Mouse (Mus musculus): ENCODE data around the gene Ccdc171.
A peak's percentile ranks its signal among the peaks of the same experiment; 100 is the strongest.
"Not testable (repeated sequence)": the region's sequence is repeated elsewhere in the genome, so short reads cannot be mapped to it uniquely, and the experiment has no call there.

The Ccdc171 gene

DNA sequence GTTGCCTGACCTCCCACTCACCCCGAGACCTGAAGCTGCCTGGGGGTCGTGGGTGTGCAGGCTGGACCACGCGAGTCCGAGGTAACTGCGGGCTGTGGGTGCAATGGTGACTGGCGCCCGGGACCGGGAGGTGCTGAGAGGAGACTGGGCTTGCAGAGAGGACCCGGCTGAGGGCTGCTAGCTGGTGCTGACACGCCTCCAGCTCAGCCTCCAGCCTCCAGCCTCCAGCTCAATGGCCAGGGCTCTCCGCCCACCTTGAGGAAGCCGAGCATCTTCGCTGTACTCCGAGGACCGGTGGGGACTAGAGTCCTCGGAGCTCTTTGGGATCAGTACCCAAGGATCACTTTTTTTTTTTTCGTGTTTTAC lies 328 bp downstream of the Ccdc171 start:
- DNase-seq (ENCODE audit: low read depth in 2 of 2, low spot score in 2 of 2): no peak

DNA sequence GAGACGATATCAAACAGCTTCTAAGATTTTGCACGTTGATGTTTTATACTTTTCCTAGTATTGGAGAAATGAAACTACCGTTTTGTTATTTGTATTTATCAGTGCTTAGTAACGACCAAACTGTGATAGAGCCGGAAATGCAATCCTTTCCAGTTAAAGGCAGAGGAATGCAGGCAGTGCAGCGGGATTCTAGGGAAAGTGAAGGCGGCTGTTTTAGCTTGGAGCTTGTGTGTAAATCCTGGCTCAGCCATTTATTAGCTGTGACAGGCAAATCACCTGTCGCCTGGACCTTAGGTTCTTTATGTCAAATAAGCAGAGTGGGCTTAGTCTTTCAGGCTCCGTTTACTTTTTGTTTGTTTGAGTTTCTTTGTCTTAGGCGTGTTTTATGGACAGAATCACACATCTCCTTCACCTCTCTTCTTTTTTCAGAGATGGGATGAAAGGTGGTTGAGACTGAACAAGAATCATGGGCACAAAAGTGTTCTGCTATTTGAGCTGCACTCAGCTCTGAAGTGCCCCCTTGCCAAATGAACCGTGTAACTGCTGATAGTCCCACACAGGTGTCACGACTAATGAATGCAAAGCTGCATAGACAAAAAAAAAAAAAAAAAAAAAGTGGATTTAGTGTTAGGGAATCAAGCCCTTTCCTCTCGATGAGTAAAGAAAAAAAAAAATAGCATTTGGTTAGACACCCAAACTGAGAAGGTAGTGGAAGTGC lies 1.1 kb downstream of the Ccdc171 start:
- no peak for DNase-seq (ENCODE audit: low read depth in 2 of 2, low spot score in 2 of 2)

DNA sequence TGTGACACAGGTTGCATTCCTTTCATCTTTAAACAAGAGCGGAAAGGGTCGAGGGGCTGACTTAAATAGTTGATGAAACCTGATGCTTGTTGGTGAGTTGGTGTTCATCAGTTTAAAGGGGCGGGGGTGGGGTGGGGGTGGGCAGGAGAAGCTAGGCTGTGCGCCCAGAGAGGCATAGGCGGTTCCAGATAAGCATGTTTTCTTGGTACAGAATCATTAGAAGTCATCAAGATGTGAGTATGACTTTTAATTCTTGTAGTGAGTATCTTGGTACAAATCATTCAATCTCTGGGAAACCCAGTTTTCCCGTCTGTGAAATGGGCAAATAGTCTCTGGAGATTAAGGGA lies 1.6 kb downstream of the Ccdc171 start:
- DNase-seq (ENCODE audit: low read depth in 2 of 2, low spot score in 2 of 2): no peak

DNA sequence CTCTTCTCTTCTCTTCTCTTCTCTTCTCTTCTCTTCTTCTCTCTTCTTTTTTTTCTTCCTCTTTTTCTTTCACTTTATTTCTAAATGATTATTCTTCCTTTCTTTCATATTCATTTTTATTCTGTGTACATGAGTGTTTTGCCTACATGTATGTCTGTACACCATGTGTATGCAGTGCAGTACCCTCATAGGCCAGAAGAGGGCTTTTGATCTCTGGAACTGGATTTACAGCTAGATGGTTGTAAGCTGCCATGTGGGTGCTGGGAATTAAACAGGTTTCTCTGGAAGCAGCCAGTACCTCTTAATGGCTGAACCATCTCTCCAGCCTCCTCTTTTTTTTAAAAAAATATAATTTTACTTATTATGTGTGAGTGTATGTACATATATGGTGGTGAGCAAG lies 2.6 kb downstream of the Ccdc171 start:
- DNase-seq (ENCODE audit: low read depth in 2 of 2, low spot score in 2 of 2): peak; percentile 47 to 67

DNA sequence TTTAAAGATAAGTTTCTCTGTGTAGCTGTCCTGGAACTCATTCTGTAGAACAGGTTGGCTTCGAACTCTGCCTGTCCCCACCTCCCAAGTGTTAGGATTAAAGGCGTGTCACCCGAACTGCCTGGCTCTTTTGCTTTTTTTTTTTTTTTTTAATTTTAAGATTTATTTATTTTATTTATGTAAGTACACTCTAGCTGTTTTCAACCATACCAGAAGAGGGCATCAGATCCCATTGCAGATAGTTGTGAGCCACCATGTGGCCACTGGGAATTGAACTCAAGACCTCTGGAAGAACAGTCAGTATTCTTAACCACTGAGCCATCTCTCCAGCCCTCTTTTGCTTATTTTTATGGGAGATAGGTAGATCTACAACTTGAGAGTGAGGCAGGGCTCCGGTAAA lies 4.7 kb downstream of the Ccdc171 start:
- DNase-seq (ENCODE audit: low read depth in 2 of 2, low spot score in 2 of 2): not testable (repeated sequence)

DNA sequence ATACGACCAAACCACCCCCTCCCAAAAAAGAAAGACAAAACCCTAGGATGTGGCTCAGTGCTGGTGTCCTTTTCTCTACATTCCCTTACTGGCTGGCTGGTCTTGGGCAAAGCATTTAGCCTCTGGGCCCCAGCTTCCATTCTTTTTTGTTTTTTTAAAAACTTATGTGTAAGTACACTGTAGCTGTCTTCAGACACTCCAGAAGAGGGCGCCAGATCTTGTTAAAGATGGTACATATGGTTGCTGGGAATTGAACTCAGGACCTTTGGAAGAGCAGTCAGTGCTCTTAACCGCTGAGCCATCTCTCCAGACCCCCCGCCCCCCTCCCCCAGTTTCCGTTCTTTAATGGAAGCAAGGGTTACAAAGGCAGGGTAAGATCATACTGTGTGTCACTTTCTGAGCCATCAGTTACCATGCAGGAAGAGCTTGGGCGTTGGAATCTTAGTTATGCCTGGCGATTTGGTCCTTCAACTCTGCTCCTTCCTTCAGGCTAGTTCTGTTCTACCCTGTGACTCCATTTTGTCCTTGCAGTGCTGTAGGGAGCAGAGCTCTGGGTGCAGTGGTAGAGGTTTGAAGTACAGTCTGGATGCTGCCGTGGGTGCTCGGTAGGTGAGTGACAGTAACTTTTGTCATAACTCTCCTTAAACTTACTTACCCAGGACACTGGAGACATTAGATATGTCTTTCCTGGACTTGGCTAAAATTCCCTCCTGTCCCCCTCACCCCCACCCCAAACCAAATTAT lies 8.0 kb downstream of the Ccdc171 start:
- DNase-seq (ENCODE audit: low read depth in 2 of 2, low spot score in 2 of 2): no peak

DNA sequence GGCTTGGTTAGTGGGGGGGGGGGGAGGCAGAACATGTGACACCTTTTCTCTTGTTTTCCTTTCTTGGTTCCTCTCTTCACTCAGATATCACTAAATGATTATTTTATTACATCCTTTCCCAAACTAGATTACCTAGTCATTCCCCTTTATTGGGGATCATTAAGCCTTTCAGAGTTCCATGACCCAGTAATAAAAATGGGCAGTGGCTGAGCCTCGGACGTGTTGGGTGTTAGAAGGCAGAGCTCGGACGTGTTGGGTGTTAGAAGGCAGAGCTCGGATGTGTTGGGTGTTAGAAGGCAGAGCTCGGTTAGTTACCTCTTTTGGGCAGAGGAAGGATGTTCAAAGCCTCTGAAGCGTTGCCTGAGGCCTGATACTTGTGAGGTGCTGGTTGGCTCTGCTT lies 8.7 kb downstream of the Ccdc171 start:
- DNase-seq (ENCODE audit: low read depth in 2 of 2, low spot score in 2 of 2): no peak

DNA sequence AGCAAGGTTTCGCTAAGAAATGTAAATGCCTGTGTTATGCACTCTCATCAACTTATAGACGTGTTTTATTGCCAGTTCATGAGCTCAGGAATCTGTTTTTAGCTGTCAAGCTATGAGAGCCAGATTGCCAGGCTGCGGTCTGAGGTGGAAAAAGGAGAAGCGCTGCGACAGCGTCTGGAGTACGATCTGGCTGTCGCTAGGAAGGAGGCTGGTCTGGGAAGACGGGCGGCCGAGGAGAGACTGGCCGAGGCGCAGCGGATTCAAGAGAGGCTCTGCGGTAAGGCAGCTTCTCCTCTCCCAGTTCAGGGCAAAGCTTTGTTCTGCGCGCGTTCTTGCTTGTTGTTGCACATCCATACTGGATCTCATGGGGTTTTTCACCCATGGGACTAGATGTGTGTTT lies 24.2 kb downstream of the Ccdc171 start:
- no peak for DNase-seq (ENCODE audit: low read depth in 2 of 2, low spot score in 2 of 2)

DNA sequence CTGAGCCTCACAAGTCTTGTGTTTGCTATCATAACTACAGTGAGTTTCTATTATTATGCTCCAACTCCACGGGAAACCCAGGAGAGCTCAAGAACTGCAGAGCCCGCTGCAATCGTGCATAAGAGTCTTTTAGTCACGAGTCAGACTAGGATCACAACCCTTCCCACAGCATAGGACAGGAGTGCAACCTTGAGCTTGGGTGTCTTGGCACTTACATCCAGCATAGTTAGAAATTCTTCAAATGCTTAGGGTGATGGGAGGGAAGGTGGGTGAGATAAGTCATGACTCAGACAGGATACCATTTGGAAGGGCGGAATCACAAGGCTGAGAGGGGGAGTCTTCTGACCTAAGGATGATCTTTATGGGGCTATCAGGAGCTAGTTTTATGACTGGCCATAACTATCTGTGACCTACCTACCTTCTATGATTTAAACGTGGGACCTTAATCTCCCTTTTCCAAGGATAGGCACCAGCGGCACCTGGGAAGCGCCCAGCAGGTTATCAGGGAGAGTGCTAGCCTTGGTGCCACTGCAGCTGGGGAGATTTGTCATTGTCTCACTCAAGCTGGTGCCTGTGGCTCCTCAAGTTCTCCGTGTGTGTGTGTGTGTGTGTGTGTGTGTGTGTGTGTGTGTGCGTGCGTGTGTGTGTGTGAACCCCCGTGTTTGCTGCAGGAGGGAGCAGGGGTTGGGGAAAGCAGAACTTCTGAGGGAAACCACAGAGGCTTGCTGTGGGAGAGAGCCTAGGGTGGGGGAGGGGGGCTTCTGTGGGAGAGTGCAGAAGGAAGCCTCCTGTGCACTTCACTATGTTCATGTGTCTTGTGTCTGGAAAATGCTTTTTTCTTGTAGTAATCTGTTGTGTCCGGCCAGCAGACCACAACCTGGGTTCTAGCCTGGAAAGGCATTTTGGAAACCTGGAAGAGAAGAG lies 42.1 kb downstream of the Ccdc171 start:
- DNase-seq (ENCODE audit: low read depth in 2 of 2, low spot score in 2 of 2): peak; percentile 5 to 29

DNA sequence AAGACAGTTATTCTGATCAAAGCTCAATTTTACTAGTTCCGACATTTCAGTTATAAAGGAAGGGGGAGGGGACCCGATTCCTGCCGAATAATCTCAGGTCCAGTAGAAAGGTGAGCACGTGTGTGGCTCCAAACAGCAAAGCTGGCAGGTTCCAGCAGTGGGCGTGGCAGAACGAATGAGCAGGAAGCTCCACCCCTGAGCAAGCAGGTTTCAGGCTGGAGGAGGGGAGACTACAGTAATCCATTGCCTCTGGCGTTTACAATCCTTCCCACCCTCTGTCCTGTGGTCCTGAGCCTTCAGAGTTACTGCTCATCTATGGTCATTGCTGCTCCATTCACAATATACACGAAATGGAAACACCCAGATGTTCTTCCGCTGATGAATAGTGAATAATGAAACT lies 42.8 kb downstream of the Ccdc171 start:
- DNase-seq (ENCODE audit: low read depth in 2 of 2, low spot score in 2 of 2): peak in 1 of 2 experiments; percentile 23

DNA sequence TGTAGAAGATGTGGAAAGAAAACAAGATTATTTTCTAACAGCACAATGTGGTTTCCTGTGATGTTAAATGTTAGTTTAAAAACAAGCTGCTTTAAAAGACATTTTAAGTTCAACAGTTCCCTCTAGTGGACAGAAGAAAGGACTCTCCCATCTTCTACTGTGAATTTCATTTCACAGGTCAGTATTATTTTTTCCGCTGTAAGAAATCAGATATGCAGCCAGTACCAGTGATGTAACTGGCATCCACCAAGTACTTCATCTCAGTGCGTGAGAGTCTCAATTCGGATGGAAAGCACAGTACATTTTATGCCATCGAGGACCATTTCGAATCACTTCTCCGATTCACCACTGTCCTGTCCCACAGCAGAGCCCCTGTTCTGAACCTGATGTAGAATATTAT lies 45.2 kb downstream of the Ccdc171 start:
- DNase-seq (ENCODE audit: low read depth in 2 of 2, low spot score in 2 of 2): peak in 1 of 2 experiments; percentile 22

DNA sequence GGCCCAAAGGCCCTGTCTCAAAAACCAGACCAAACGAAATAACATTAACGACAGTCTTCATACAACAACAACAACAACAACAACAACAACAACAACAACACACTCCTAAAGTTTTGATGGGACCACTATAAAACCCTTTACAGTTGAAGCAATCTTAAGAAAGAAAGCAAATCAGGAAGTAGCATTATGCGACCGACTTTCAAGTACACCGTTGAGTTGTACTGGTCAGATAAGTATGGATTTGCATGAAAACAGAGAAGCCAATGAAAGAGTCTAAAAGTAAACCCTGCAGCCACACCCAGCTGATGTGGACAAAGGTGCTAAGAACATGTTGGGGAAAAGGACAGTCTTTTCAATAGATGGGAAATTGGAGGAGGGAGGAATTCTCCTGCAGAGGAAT lies 45.7 kb downstream of the Ccdc171 start:
- no peak for DNase-seq (ENCODE audit: low read depth in 2 of 2, low spot score in 2 of 2)

DNA sequence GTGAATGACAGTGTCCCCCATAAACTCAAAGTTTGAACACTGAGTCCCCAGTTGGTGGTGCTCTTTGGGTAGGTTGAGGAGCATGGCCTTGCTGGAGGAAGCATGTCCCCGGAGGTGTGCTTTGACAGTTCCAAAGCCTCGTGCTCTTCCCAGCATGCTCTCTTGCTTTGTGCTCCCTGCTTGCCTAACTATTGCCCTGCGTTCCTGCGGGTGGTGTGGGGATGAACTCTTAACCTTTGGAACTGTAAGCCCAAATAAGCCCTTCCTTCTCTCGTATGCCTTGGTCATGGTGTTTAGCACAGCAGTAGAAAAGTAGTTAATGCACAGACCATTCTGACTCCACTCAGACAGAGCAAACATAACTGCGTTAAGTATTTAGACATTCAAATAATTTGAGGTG lies 47.2 kb downstream of the Ccdc171 start:
- no peak for DNase-seq (ENCODE audit: low read depth in 2 of 2, low spot score in 2 of 2)

DNA sequence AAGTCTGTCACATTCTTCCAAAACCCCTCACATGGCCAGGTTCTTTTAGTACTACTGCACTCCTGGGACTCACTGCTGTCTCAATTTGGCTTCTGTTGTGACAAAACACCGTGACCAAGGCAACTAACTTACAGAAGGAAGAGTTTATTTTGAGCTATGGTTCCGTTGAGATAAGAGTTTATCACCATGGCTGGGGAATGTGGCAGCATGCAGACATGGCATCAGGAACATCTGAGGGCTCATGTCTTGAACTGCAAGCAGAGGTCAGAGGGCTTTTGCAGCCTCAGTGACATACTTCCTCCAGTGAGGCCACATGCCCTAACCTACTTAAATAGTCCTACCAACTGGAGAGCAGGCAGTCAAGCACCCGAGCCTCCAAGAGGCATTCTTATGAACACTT lies 51.0 kb downstream of the Ccdc171 start:
- no peak for DNase-seq (ENCODE audit: low read depth in 2 of 2, low spot score in 2 of 2)

DNA sequence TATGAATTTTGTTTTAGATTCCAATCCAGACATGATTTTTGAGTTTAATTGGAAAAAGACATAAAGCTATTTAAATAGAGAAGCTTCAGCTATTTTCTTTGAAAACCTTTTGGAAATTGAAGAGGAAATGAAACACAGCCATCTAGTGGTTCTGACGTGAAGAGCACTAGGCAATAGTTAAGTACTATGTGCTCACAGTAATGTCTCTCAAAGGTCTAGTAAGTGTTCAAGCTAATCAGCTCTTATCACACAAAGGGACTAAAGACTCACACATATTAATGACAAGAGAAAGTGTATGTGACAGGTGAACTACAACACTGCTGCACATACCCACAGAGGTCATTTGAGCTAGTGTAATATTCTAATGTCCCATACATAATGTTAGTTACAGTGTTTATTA lies 54.8 kb downstream of the Ccdc171 start:
- no peak for DNase-seq (ENCODE audit: low read depth in 2 of 2, low spot score in 2 of 2)

DNA sequence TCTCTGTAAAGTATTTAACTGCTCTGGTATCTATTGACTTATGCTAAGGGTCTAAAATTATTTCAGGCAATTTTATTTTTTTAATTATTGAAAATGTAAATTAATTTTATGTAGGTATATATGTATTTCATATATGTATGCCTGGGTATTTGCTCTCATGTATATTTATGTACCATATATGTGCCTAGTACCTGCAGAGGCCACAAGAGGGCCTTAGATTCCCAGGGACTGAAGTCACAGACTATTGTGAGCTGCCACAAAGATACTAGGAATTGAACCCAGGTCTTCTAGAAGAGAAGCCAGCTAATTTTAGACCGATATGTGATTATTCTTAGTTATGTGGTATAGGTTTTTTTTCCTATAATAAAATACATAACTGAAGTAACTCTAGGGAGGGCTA lies 62.2 kb downstream of the Ccdc171 start:
- DNase-seq (ENCODE audit: low read depth in 2 of 2, low spot score in 2 of 2): no peak

DNA sequence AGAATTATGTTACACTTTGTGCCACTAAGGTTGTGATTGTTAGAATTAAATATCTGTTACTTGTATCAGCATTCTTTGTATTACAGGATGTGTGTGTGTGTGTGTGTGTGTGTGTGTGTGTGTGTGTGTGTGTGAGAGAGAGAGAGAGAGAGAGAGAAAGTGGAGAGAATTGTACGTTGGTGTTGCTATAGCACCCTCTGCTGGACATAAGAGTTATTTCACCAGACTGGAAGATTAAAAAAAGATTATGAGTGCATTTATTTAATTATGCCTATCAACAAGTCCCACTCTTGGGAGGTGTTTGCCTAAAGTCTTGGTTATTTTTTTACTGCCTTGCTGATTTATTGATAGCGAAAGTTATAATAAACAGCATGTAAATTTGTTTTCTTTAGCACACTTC lies 71.1 kb downstream of the Ccdc171 start:
- DNase-seq (ENCODE audit: low read depth in 2 of 2, low spot score in 2 of 2): peak in 1 of 2 experiments; percentile 12

DNA sequence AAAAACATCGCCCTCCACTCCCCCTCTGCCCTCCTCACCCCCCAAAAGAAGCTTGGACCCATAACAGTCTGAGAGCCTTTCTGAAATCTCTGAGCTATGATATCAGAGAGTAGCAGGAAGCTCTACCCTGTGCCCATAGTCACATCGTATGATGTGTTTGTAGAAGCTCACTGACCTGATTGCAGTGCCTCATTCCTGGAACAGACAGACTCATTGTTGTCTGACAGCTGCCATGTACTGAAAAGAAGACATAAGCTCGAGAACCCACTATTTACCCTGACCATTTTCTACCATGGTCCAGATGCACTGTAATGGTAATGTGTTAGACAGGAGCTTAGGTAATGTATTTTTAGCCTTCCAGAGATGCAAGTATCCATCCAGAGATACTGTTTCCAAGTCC lies 85.8 kb downstream of the Ccdc171 start:
- no peak for DNase-seq (ENCODE audit: low read depth in 2 of 2, low spot score in 2 of 2)

DNA sequence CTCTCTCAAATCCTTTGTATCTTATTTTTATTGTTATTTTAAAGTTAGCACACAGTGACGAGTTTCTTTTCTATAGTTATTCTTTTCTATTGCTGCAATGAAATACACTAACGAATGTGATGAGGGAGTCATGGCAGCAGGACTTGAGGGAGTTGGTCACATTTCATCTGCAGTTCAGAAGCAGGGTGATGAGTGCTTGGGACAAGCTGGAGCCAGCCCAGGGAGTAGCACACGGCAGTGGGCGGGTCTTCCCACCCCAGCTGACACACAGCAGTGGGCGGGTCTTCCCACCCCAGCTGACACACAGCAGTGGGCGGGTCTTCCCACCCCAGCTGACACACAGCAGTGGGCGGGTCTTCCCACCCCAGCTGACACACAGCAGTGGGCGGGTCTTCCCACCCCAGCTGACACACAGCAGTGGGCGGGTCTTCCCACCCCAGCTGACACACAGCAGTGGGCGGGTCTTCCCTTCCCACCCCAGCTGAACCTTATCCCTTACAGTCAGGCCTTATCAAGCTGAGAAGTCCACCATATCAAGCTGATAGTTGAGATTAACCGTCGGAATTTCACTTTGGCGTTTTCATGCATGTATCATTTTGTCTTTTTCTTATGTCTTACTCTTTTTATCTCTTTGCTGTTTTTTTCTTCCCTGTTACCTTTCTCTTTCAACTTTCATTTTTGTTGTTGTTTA lies 97.8 kb downstream of the Ccdc171 start:
- DNase-seq (ENCODE audit: low read depth in 2 of 2, low spot score in 2 of 2): not testable (repeated sequence)

DNA sequence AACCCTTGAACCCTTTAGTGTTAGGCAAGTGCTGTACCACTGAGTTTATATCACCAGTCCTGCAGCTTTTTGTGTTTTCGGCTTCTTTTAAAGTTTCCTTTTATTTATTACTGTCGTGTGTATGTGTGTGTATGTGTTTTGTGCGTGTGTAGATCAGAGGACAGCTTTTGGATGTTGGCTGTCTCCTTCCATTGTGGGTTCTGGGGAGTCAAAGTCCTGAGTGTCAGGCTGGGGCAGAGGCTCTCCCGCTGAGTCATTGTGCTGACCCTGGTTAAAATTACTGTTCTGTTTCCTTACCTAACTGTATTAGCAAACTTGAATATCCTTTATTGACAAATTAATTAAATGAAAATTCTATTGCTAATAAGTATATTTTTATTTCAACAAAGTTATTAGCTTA lies 98.4 kb downstream of the Ccdc171 start:
- DNase-seq (ENCODE audit: low read depth in 2 of 2, low spot score in 2 of 2): no peak

DNA sequence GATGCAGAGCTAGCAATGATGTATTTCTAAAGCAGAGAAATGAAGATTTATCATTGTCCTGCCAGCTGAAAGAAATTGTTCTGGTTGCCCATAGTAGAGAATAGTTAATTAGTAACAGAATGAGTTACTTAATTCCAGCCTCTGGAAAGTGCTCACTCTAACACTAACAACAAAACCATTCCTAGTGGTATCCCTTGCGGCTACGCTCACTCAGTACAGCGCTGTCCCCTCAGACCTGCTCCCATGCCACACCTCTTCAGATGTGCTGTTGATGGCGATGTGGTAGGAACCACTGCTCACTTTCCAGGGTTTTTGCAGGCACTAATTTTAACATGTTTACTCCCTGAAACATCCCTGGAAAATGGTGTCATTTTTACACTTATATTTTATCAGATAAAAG lies 126.1 kb downstream of the Ccdc171 start:
- DNase-seq (ENCODE audit: low read depth in 2 of 2, low spot score in 2 of 2): no peak
